Mouse (Mus musculus) intestine, embryonic 15.5 days (tissue): Measurements from ENCODE around the gene Rpl36. TPM values are rescaled to one million over a fixed set of nuclear protein-coding genes. Genes with fewer than 3 reads are reported as not detected.
A peak's percentile ranks its signal among the peaks of the same experiment; 100 is the strongest.

ENCODE experiments used
- ATAC-seq: fragments of 200-750 bp; cut with Nextera tagmentation; 2 replicates; pipeline ENCODE4 v1.8.0; 2017; ENCODE audit warnings: moderate TSS enrichment, moderate library complexity
- H3K27ac ChIP-seq: fragments of 300-500 bp; sonication (generic); 2 replicates; pipeline ENCODE4 v1.5.1; 2015; ENCODE audit warnings: mild to moderate bottlenecking, inconsistent platforms
- H3K27me3 ChIP-seq: fragments of 300-500 bp; sonication (generic); replicated peaks from 2 replicates; pipeline ENCODE4 v1.6.1; 2015; ENCODE audit warnings: inconsistent platforms
- H3K36me3 ChIP-seq: fragments of 300-500 bp; sonication (generic); 2 replicates; pipeline ENCODE4 v1.6.1; 2015; ENCODE audit warnings: inconsistent platforms
- H3K4me1 ChIP-seq: fragments of 300-500 bp; sonication (generic); replicated peaks from 2 replicates; pipeline ENCODE4 v1.6.1; 2015; ENCODE audit warnings: inconsistent platforms
- H3K4me2 ChIP-seq: fragments of 300-500 bp; sonication (generic); replicated peaks from 2 replicates; pipeline ENCODE4 v1.6.1; 2015; ENCODE audit warnings: mild to moderate bottlenecking, inconsistent platforms
- H3K4me3 ChIP-seq: fragments of 300-500 bp; sonication (generic); replicated peaks from 2 replicates; pipeline ENCODE4 v1.5.1; 2015; ENCODE audit warnings: inconsistent platforms
- H3K9ac ChIP-seq: fragments of 300-500 bp; sonication (generic); 2 replicates; pipeline ENCODE4 v1.6.1; 2015; ENCODE audit warnings: inconsistent platforms
- H3K9me3 ChIP-seq: fragments of 300-500 bp; sonication (generic); 2 replicates; pipeline ENCODE4 v1.6.1; 2016; ENCODE audit warnings: inconsistent platforms
- WGBS: fragments of 180-500 bp; shearing (Covaris S2); methylation state at CpG from one replicate; pipeline ENCODE4 v1.1.7; 2015; 5-methylcytosine and 5-hydroxymethylcytosine counted together
- polyA plus RNA-seq: library from polyadenylated mRNA; unstranded; fragments of >200 nt; fragmentation: Nextera tagmentation; extraction: Ambion mirVana; gene quantifications from 2 replicates; pipeline ENCODE4 v1.2.1, GENCODE M21; 2015

Rpl36 gene
- polyA plus RNA-seq, 1 experiment from 2014 or later, result 1,919 TPM

DNA sequence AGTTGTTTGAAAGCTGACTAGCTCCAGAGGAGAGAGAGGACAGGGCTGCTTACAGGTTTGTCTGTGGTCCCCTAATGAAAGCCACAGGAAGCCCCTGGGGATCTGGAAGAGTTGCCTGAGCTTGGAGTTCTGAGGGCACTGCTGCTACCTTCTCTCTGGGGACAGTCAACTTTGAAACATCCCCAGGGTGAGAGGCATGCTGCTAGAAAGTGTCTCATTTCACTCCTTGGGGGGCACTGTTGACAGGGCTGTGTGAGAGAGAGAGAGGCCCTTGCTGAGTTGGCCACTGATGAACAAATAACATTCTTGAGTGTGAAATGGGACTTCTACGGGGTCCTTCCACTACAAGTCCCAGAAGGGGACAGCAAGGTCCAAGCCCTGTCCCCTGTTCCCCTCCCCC is 25.4 kb upstream of the Rpl36 start:
- Histone ChIP-seq H3K4me3 (no peak overlapping the region), H3K9ac (no peak overlapping the region), H3K4me1 (peaks cover 36% of the 10 kb centered on the region), H3K36me3 (peaks cover 43% of the 10 kb centered on the region), H3K9me3 (no peaks in the 10 kb centered on the region), H3K27ac (no peak overlapping the region), H3K27me3 (no peaks in the 10 kb centered on the region), H3K4me2 (no peak overlapping the region)
- ATAC-seq, result no peak
- 88% methylated on average over 1 of the region's 1 CpGs for WGBS

DNA sequence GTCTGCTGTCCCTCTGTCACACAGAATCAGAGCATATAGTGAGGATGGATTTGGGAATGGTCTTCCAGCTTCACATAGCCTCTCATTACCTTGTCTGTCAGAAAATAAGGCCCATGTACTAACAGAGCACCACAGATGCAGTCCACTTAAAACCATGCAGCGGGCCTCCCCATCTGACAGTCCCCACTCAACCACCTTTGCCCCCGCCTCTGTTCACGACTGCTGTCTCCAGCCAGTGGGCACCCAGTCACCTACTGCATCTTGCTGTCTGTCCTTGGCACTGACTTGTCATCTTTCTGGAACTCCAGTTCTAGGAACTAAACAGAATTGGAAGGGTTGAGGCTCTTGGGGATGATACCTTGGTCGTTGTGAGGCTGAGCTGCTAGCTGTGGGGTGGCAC is 24.3 kb upstream of the Rpl36 start:
- peaks cover 53% of the 10 kb centered on the region for H3K36me3 ChIP-seq
- H3K4me1 ChIP-seq, result peaks cover 29% of the 10 kb centered on the region
- H3K27ac ChIP-seq, result no peak overlapping the region
- no peaks in the 10 kb centered on the region for H3K9me3 ChIP-seq
- ATAC-seq, result no peak
- H3K4me3 ChIP-seq, result no peak overlapping the region
- no peaks in the 10 kb centered on the region for H3K27me3 ChIP-seq
- H3K4me2 ChIP-seq, result no peak overlapping the region
- no peak overlapping the region for H3K9ac ChIP-seq
- 88% methylated on average over 4 of the region's 4 CpGs for WGBS

GRCm38 (mm10) chr17:56592553-56592952 is 20.7 kb upstream of the Rpl36 start:
- no peak overlapping the region for H3K4me3 ChIP-seq
- no peak for ATAC-seq
- peaks cover 75% of the 10 kb centered on the region for H3K36me3 ChIP-seq
- no peak overlapping the region for H3K4me2 ChIP-seq
- H3K27ac ChIP-seq, result no peak overlapping the region
- H3K9ac ChIP-seq, result no peak overlapping the region
- peaks cover 15% of the 10 kb centered on the region; the same call in 1 of the 2 replicates for H3K4me1 ChIP-seq
- H3K27me3 ChIP-seq, result no peaks in the 10 kb centered on the region
- H3K9me3 ChIP-seq, result no peaks in the 10 kb centered on the region

DNA sequence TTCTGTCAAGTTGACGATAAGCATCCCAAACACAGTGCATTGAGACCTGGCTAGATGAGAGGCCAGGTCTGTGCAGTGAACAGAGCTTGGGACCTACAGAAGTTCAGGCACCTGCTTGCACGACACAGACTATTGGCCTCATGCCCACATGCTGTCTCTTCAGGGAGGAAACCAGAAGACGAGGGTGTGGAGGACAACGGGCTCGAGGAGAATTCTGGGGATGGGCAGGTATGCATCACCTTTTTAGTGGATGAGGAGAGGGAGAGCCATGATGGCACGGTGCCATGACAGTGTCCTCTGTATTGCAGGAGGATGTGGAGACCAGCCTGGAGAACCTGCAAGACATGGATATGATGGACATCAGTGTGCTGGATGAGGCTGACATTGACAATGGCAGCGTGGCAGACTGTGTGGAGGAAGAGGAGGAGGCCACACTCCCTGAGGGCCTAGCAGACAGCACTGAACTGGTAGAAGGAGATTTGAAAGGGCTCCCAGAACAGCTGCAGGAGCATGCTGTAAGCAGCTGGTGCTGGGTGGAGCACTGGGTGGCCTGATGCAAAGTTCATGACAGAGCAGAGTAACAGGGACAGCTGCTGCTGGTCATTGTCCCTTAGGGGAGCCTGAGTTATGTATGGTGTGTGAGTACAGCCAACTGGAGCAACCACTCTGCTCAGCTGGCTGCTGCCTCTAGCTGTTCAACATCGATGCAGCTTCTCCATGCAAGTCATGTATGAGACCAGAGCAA is 19.5 kb upstream of the Rpl36 start:
- peaks cover 73% of the 10 kb centered on the region for H3K36me3 ChIP-seq
- H3K27me3 ChIP-seq, result no peaks in the 10 kb centered on the region
- H3K27ac ChIP-seq, result no peak overlapping the region
- no peak overlapping the region for H3K4me2 ChIP-seq
- no peak overlapping the region for H3K9ac ChIP-seq
- 0 out of 2 replicates have a peak, but pooled peaks cover 8% of the 10 kb centered on the region for H3K4me1 ChIP-seq
- ATAC-seq, result no peak
- H3K9me3 ChIP-seq, result no peaks in the 10 kb centered on the region
- no peak overlapping the region for H3K4me3 ChIP-seq
- WGBS, result 78% methylated on average over 8 of the region's 8 CpGs

GRCm38 (mm10) chr17:56603186-56604069 is 9.8 kb upstream of the Rpl36 start:
- no peak overlapping the region for H3K4me3 ChIP-seq
- peaks cover 3% of the 10 kb centered on the region for H3K4me1 ChIP-seq
- 0 out of 2 replicates have a peak, but pooled peaks have one; percentile 13 for ATAC-seq
- no peak overlapping the region for H3K9ac ChIP-seq
- no peak overlapping the region for H3K27ac ChIP-seq
- H3K4me2 ChIP-seq, result no peak overlapping the region
- H3K27me3 ChIP-seq, result no peaks in the 10 kb centered on the region
- H3K36me3 ChIP-seq, result peaks cover 71% of the 10 kb centered on the region
- 95% methylated on average over 28 of the region's 28 CpGs for WGBS
- H3K9me3 ChIP-seq, result no peaks in the 10 kb centered on the region

DNA sequence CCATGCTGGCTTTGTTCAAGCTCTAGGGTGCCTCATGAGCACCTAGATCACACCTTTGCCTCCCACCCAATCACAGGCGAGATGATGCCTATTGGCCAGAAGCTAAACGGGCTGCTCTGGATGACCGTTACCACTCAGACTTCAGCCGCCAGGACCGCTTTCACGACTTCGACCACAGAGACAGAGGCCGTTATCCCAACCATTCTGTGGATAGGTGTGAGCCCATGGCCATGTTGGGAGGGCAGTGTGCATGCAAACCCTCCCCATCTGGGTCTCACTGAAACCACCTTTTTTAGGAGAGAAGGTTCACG is 9.2 kb upstream of the Rpl36 start:
- H3K4me3 ChIP-seq, result no peak overlapping the region
- 83% methylated on average over 9 of the region's 9 CpGs for WGBS
- H3K9me3 ChIP-seq, result no peaks in the 10 kb centered on the region
- no peaks in the 10 kb centered on the region for H3K27me3 ChIP-seq
- no peak overlapping the region for H3K4me2 ChIP-seq
- peaks cover 71% of the 10 kb centered on the region for H3K36me3 ChIP-seq
- H3K4me1 ChIP-seq, result peaks cover 6% of the 10 kb centered on the region
- ATAC-seq, result no peak
- H3K9ac ChIP-seq, result no peak overlapping the region
- no peak overlapping the region for H3K27ac ChIP-seq

DNA sequence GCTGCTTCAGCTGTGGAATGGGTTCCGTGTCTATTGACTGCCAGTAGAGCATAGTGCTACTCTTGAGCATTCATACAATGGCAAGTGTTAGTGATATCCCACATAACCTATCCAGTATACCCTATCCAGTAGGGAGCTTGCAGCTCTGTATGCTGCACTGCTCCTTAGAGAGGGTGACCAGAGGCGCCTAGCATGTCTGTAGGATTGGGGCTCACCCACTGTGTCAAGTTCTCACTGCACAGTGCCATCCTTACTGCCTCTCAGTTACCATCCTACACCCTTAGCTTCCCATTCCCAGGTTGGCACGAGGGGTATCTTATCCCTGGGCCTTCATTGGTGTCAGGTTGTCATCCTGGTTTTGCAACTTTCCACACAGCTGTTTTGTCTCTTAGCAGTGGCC is 8.8 kb upstream of the Rpl36 start:
- Histone ChIP-seq H3K27ac (no peak overlapping the region), H3K4me3 (no peak overlapping the region), H3K4me2 (no peak overlapping the region), H3K9me3 (no peaks in the 10 kb centered on the region), H3K4me1 (peaks cover 6% of the 10 kb centered on the region), H3K36me3 (peaks cover 71% of the 10 kb centered on the region), H3K9ac (no peak overlapping the region), H3K27me3 (no peaks in the 10 kb centered on the region)
- 90% methylated on average over 3 of the region's 3 CpGs for WGBS
- ATAC-seq, result no peak

DNA sequence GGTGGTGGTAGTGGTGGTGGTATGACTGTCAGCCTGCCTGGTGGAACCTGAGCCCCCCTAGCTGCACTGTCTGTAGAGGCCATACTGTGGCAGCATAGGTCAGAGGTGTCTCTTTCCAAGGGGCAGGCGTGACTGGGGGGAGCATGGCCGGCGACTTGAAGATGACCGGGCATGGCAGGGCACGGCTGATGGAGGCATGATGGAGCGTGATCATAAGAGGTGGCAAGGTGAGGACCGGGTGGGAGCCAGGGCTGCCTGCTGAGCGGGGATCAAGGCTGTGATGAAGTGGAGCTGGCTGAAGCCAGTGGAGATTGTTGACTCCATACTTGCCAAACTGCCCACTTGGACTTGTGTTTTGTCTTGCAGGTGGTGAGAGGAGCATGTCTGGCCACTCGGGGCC is 7.8 kb upstream of the Rpl36 start:
- no peak for ATAC-seq

GRCm38 (mm10) chr17:56607521-56608062 is 5.6 kb upstream of the Rpl36 start:
- H3K4me2 ChIP-seq, result no peak overlapping the region; the same call in 1 of the 2 replicates
- no peak overlapping the region for H3K9ac ChIP-seq
- no peaks in the 10 kb centered on the region for H3K27me3 ChIP-seq
- no peak overlapping the region for H3K4me3 ChIP-seq
- WGBS, result 79% methylated on average over 3 of the region's 3 CpGs
- peaks cover 45% of the 10 kb centered on the region for H3K36me3 ChIP-seq
- no peak overlapping the region for H3K27ac ChIP-seq
- ATAC-seq, result no peak
- H3K4me1 ChIP-seq, result peaks cover 16% of the 10 kb centered on the region
- no peaks in the 10 kb centered on the region for H3K9me3 ChIP-seq

More for the DNA sequence above, 7.8 kb upstream of the Rpl36 start:
- no peak overlapping the region for H3K27ac ChIP-seq
- peaks cover 64% of the 10 kb centered on the region for H3K36me3 ChIP-seq
- H3K4me2 ChIP-seq, result no peak overlapping the region
- H3K4me1 ChIP-seq, result peaks cover 6% of the 10 kb centered on the region
- 82% methylated on average over 9 of the region's 9 CpGs for WGBS
- H3K4me3 ChIP-seq, result no peak overlapping the region
- no peaks in the 10 kb centered on the region for H3K9me3 ChIP-seq
- H3K9ac ChIP-seq, result no peak overlapping the region
- H3K27me3 ChIP-seq, result no peaks in the 10 kb centered on the region

DNA sequence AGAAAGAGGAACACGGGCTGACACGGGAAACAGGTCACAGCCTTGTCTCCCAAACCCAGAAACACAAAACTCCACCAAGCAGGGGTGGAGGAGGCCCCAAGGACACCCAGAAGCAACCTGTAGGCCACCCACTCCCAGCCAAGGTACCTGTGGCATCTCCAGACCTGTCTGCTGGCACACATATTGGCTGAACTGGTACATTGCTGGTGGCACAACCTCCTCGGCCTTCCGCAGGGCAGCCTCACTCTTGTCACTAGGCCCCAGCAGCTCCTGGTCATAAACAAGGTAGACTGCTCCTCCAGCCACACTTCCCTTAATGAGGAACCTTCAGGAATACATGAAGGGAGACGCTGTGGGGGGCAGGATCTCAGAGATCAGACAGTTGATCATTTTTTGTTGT is 4.5 kb upstream of the Rpl36 start:
- no peaks in the 10 kb centered on the region for H3K9me3 ChIP-seq
- WGBS, result 43% methylated on average over 5 of the region's 5 CpGs
- H3K27me3 ChIP-seq, result no peaks in the 10 kb centered on the region
- H3K36me3 ChIP-seq, result peaks cover 34% of the 10 kb centered on the region
- no peak for ATAC-seq
- H3K4me3 ChIP-seq, result peak overlapping the region; percentile 58
- H3K9ac ChIP-seq, result peak overlapping the region; percentile 58
- H3K4me2 ChIP-seq, result peak overlapping the region; percentile 64
- peaks cover 16% of the 10 kb centered on the region for H3K4me1 ChIP-seq
- peak overlapping the region; percentile 75 for H3K27ac ChIP-seq

DNA sequence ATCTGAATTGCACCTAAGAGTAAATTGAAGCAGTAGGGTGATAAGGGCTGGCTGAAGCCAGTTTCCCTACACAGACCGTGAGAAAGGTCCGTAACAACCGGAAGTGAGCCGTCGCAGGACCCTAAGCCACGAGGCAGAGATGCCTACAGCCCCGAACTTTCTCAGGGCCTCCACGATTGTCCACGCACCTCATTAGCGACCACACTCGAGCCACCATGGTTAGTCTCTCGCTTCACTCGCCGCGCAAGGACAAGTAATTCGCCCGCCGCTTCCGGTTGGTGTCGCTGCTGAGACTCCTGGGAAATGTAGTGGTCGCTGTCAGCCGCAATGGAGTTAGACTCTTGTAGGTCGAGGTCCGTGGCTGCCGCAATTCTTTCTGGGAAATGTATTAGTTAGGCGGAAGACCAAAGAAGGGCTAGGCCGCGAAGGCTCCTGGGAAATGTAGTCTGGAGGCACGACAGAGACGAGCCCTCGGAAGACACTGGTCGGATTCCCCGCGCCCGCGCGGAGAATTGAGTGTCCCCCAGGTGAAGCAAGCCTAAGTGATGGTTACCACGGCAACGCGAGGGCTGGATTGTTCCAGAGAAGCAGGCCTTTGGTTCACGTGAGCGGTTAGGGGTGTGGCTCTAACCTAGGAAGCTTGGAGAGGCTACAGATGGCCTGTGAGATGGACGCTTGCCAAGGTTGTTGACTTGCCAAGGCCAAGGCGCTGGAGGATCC is 3.6 kb upstream of the Rpl36 start, which contains the start of gene 2410015M20Rik:
TSS of gene 2410015M20Rik (minus strand) at position 320 of the 720 bp plus-strand sequence.
- H3K4me1 ChIP-seq, result peaks cover 21% of the 10 kb centered on the region
- H3K4me3 ChIP-seq, result peak within 1 kb of the TSS; percentile 58
- no peaks in the 10 kb centered on the region for H3K9me3 ChIP-seq
- H3K4me2 ChIP-seq, result peak within 1 kb of the TSS; percentile 72
- no peaks in the 10 kb centered on the region for H3K27me3 ChIP-seq
- WGBS, result under 1% methylated on average over 44 of the region's 44 CpGs
- H3K9ac ChIP-seq, result peak within 1 kb of the TSS; percentile 58
- peak; percentile 89 for ATAC-seq
- H3K27ac ChIP-seq, result peak within 1 kb of the TSS; percentile 75
- peaks cover 30% of the 10 kb centered on the region for H3K36me3 ChIP-seq

- WGBS, result 82% methylated on average over 2 of the region's 2 CpGs
- Histone ChIP-seq H3K4me3 (no peak overlapping the region), H3K4me2 (no peak overlapping the region), H3K9ac (no peak overlapping the region), H3K36me3 (peaks cover 31% of the 10 kb centered on the region), H3K4me1 (peaks cover 33% of the 10 kb centered on the region), H3K27ac (peak overlapping the region; percentile 6; the same call in 1 of the 2 replicates), H3K27me3 (no peaks in the 10 kb centered on the region), H3K9me3 (no peaks in the 10 kb centered on the region)
- ATAC-seq, result no peak
Measured at GRCm38 (mm10) chr17:56611323-56611722, 1.9 kb upstream of the Rpl36 start.
